Mouse (Mus musculus): ENCODE measurements around the gene Col13a1. TPM values are rescaled to one million over a fixed set of nuclear protein-coding genes. Genes with fewer than 3 reads are reported as not detected.

Gene Col13a1
- polyA plus RNA-seq, 1 experiment = 0.03 TPM

- no peaks in the 10 kb centered on the region for H3K27me3 ChIP-seq (ENCODE audit: control insufficient read depth)
- no peak overlapping the region for H3K4me3 ChIP-seq (replicated peaks)
- TF ChIP-seq TAL1 (IDR thresholded peaks at IDR 0.05; ENCODE audit: low read length) (no peak), GATA1 (IDR thresholded peaks at IDR 0.05; ENCODE audit: low read length) (no peak)
- H3K4me1 ChIP-seq (ENCODE audit: control insufficient read depth) = no peaks in the 10 kb centered on the region
- H3K36me3 ChIP-seq (ENCODE audit: control insufficient read depth) = no peaks in the 10 kb centered on the region
- peaks cover 12% of the 10 kb centered on the region for H3K9me3 ChIP-seq (ENCODE audit: control insufficient read depth, low read length)
Measured at GRCm38 (mm10) chr10:61919496-61919895, 59.4 kb downstream of the Col13a1 start.

- no peaks in the 10 kb centered on the region for H3K4me1 ChIP-seq (ENCODE audit: control insufficient read depth)
- no peak overlapping the region for H3K4me3 ChIP-seq (replicated peaks)
- H3K27me3 ChIP-seq (ENCODE audit: control insufficient read depth) = no peaks in the 10 kb centered on the region
- TF ChIP-seq GATA1 (IDR thresholded peaks at IDR 0.05; ENCODE audit: low read length) (no peak), TAL1 (IDR thresholded peaks at IDR 0.05; ENCODE audit: low read length) (no peak)
- no peaks in the 10 kb centered on the region for H3K36me3 ChIP-seq (ENCODE audit: control insufficient read depth)
- peaks cover 12% of the 10 kb centered on the region for H3K9me3 ChIP-seq (ENCODE audit: control insufficient read depth, low read length)
Measured at GRCm38 (mm10) chr10:61917066-61917465, 61.8 kb downstream of the Col13a1 start.

GRCm38 (mm10) chr10:61911770-61912169 is 67.1 kb downstream of the Col13a1 start:
- Histone ChIP-seq H3K36me3 (ENCODE audit: control insufficient read depth) (no peaks in the 10 kb centered on the region), H3K4me3 (replicated peaks) (no peak overlapping the region), H3K27me3 (ENCODE audit: control insufficient read depth) (no peaks in the 10 kb centered on the region), H3K9me3 (ENCODE audit: control insufficient read depth, low read length) (peaks cover 14% of the 10 kb centered on the region), H3K4me1 (ENCODE audit: control insufficient read depth) (no peaks in the 10 kb centered on the region)
- TF ChIP-seq GATA1 (IDR thresholded peaks at IDR 0.05; ENCODE audit: low read length) (no peak), TAL1 (IDR thresholded peaks at IDR 0.05; ENCODE audit: low read length) (no peak)

GRCm38 (mm10) chr10:61909004-61909403 is 69.9 kb downstream of the Col13a1 start:
- Histone ChIP-seq H3K4me1 (ENCODE audit: control insufficient read depth) (no peaks in the 10 kb centered on the region), H3K4me3 (replicated peaks) (no peak overlapping the region), H3K9me3 (ENCODE audit: control insufficient read depth, low read length) (peaks cover 10% of the 10 kb centered on the region), H3K27me3 (ENCODE audit: control insufficient read depth) (no peaks in the 10 kb centered on the region), H3K36me3 (ENCODE audit: control insufficient read depth) (no peaks in the 10 kb centered on the region)
- TF ChIP-seq GATA1 (IDR thresholded peaks at IDR 0.05; ENCODE audit: low read length) (no peak), TAL1 (IDR thresholded peaks at IDR 0.05; ENCODE audit: low read length) (no peak)

GRCm38 (mm10) chr10:61906226-61906625 is 72.7 kb downstream of the Col13a1 start:
- H3K4me1 ChIP-seq (ENCODE audit: control insufficient read depth) = no peaks in the 10 kb centered on the region
- H3K36me3 ChIP-seq (ENCODE audit: control insufficient read depth) = no peaks in the 10 kb centered on the region
- H3K4me3 ChIP-seq (replicated peaks) = no peak overlapping the region
- TF ChIP-seq GATA1 (IDR thresholded peaks at IDR 0.05; ENCODE audit: low read length) (no peak), TAL1 (IDR thresholded peaks at IDR 0.05; ENCODE audit: low read length) (no peak)
- no peaks in the 10 kb centered on the region for H3K27me3 ChIP-seq (ENCODE audit: control insufficient read depth)
- H3K9me3 ChIP-seq (ENCODE audit: control insufficient read depth, low read length) = peaks cover 10% of the 10 kb centered on the region

GRCm38 (mm10) chr10:61905308-61905707 is 73.6 kb downstream of the Col13a1 start:
- TF ChIP-seq TAL1 (IDR thresholded peaks at IDR 0.05; ENCODE audit: low read length) (no peak), GATA1 (IDR thresholded peaks at IDR 0.05; ENCODE audit: low read length) (no peak)
- Histone ChIP-seq H3K36me3 (ENCODE audit: control insufficient read depth) (no peaks in the 10 kb centered on the region), H3K4me3 (replicated peaks) (no peak overlapping the region), H3K27me3 (ENCODE audit: control insufficient read depth) (no peaks in the 10 kb centered on the region), H3K9me3 (ENCODE audit: control insufficient read depth, low read length) (peaks cover 10% of the 10 kb centered on the region), H3K4me1 (ENCODE audit: control insufficient read depth) (no peaks in the 10 kb centered on the region)

- Histone ChIP-seq H3K27me3 (ENCODE audit: control insufficient read depth) (no peaks in the 10 kb centered on the region), H3K4me1 (ENCODE audit: control insufficient read depth) (no peaks in the 10 kb centered on the region), H3K9me3 (ENCODE audit: control insufficient read depth, low read length) (no peaks in the 10 kb centered on the region), H3K4me3 (replicated peaks) (no peak overlapping the region), H3K36me3 (ENCODE audit: control insufficient read depth) (no peaks in the 10 kb centered on the region)
- TF ChIP-seq GATA1 (IDR thresholded peaks at IDR 0.05; ENCODE audit: low read length) (no peak), TAL1 (IDR thresholded peaks at IDR 0.05; ENCODE audit: low read length) (no peak)
Measured at GRCm38 (mm10) chr10:61898116-61898515, 80.8 kb downstream of the Col13a1 start.

GRCm38 (mm10) chr10:61894564-61894963 is 84.3 kb downstream of the Col13a1 start:
- no peak for TF ChIP-seq GATA1 (IDR thresholded peaks at IDR 0.05; ENCODE audit: low read length)
- no peak for TF ChIP-seq TAL1 (IDR thresholded peaks at IDR 0.05; ENCODE audit: low read length)
- no peak overlapping the region for H3K4me3 ChIP-seq (replicated peaks)
- no peaks in the 10 kb centered on the region for H3K36me3 ChIP-seq (ENCODE audit: control insufficient read depth)
- no peaks in the 10 kb centered on the region for H3K4me1 ChIP-seq (ENCODE audit: control insufficient read depth)
- H3K27me3 ChIP-seq (ENCODE audit: control insufficient read depth) = no peaks in the 10 kb centered on the region
- H3K9me3 ChIP-seq (ENCODE audit: control insufficient read depth, low read length) = no peaks in the 10 kb centered on the region

- no peaks in the 10 kb centered on the region for H3K9me3 ChIP-seq (ENCODE audit: control insufficient read depth, low read length)
- H3K36me3 ChIP-seq (ENCODE audit: control insufficient read depth) = no peaks in the 10 kb centered on the region
- H3K4me3 ChIP-seq (replicated peaks) = no peak overlapping the region
- no peaks in the 10 kb centered on the region for H3K4me1 ChIP-seq (ENCODE audit: control insufficient read depth)
- TF ChIP-seq TAL1 (IDR thresholded peaks at IDR 0.05; ENCODE audit: low read length) = no peak
- TF ChIP-seq GATA1 (IDR thresholded peaks at IDR 0.05; ENCODE audit: low read length) = no peak
- no peaks in the 10 kb centered on the region for H3K27me3 ChIP-seq (ENCODE audit: control insufficient read depth)
Measured at GRCm38 (mm10) chr10:61891138-61891537, 87.8 kb downstream of the Col13a1 start.

GRCm38 (mm10) chr10:61890294-61890693 is 88.6 kb downstream of the Col13a1 start:
- Histone ChIP-seq H3K4me1 (ENCODE audit: control insufficient read depth) (no peaks in the 10 kb centered on the region), H3K4me3 (replicated peaks) (no peak overlapping the region), H3K27me3 (ENCODE audit: control insufficient read depth) (no peaks in the 10 kb centered on the region), H3K9me3 (ENCODE audit: control insufficient read depth, low read length) (no peaks in the 10 kb centered on the region), H3K36me3 (ENCODE audit: control insufficient read depth) (no peaks in the 10 kb centered on the region)
- no peak for TF ChIP-seq GATA1 (IDR thresholded peaks at IDR 0.05; ENCODE audit: low read length)
- no peak for TF ChIP-seq TAL1 (IDR thresholded peaks at IDR 0.05; ENCODE audit: low read length)
